Mouse (Mus musculus) forebrain, embryonic 14.5 days (tissue): Measurements from ENCODE around the gene Cul7. TPM values are rescaled to one million over a fixed set of nuclear protein-coding genes. Genes with fewer than 3 reads are reported as not detected.

Experiments
- ATAC-seq: fragments of 200-750 bp; cut with Nextera tagmentation; 2 replicates; pipeline ENCODE4 v1.8.0; 2017; ENCODE audit warnings: mild to moderate bottlenecking, moderate library complexity
- DNase-seq: peaks from one replicate; pipeline ENCODE4 v3.0.0-alpha.2; 2015; ENCODE audit warnings: low spot score
- H3K27ac ChIP-seq: fragments of 300-500 bp; sonication (generic); 2 replicates; pipeline ENCODE4 v1.5.1; 2014; ENCODE audit warnings: low read depth, mild to moderate bottlenecking, control low read depth, low read length, moderate library complexity
- H3K27me3 ChIP-seq: fragments of 300-500 bp; sonication (generic); replicated peaks from 2 replicates; pipeline ENCODE4 v1.6.1; 2014; ENCODE audit warnings: low read length, control low read depth, mixed read lengths; ENCODE audit not compliant: control insufficient read depth, insufficient read depth
- H3K36me3 ChIP-seq: fragments of 300-500 bp; sonication (generic); 2 replicates; pipeline ENCODE4 v1.6.1; 2014; ENCODE audit warnings: low read length, control low read depth; ENCODE audit not compliant: control insufficient read depth, insufficient read depth
- H3K4me1 ChIP-seq: fragments of 300-500 bp; sonication (generic); 2 replicates; pipeline ENCODE4 v1.6.1; 2014; ENCODE audit warnings: antibody characterized with exemption, low read length, control low read depth; ENCODE audit not compliant: control insufficient read depth, insufficient read depth
- H3K4me2 ChIP-seq: fragments of 300-500 bp; sonication (generic); 2 replicates; pipeline ENCODE4 v1.6.1; 2014; ENCODE audit warnings: mild to moderate bottlenecking, control low read depth, low read length
- H3K4me3 ChIP-seq: fragments of 300-500 bp; sonication (generic); 2 replicates; pipeline ENCODE4 v1.5.1; 2014; ENCODE audit warnings: low read depth, low read length, control low read depth
- H3K9ac ChIP-seq: fragments of 300-500 bp; sonication (generic); 2 replicates; pipeline ENCODE4 v1.6.1; 2014; ENCODE audit warnings: mild to moderate bottlenecking, low read length, control low read depth, moderate library complexity
- H3K9me3 ChIP-seq: fragments of 300-500 bp; sonication (generic); replicated peaks from 2 replicates; pipeline ENCODE4 v1.6.1; 2016; ENCODE audit warnings: low read length, control low read depth, mixed read lengths; ENCODE audit not compliant: control insufficient read depth
- WGBS: fragments of 180-500 bp; shearing (Covaris S2); extraction: QIAGEN DNeasy Blood & Tissue Kit; methylation state at CpG from one replicate; pipeline ENCODE4 v1.1.7; 2014; 5-methylcytosine and 5-hydroxymethylcytosine counted together
- polyA plus RNA-seq: library from polyadenylated mRNA; unstranded; fragments of >200 nt; fragmentation: Nextera tagmentation; extraction: Ambion mirVana; gene quantifications from 2 replicates; pipeline ENCODE4 v1.2.1, GENCODE M21; 2014

Cul7 gene
- polyA plus RNA-seq, 1 experiment from 2014 or later, result 28.3 TPM

DNA sequence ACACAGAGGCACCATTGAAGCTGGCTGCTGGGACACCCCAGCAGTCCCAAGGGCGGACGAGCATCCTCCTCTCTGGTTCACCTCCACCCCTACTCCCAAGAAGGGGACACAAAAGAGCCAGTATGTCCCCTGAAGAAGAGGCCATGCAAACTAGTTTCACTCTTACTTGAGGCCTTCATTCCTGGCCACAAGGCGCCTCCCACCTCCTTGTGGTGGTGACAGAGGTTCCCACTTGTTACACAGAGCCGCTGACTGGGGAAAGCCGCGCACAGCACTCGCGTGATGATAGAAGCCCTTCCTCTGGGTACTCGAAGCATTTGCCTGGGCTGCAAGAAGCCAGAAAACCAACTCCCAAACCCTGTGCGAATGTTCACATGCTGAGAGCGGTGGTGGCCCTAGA lies 27.9 kb upstream of the Cul7 start:
- WGBS, result 88% methylated on average over 11 of the region's 11 CpGs
- Histone ChIP-seq H3K27me3 (no peaks in the 10 kb centered on the region), H3K4me1 (peaks cover 51% of the 10 kb centered on the region), H3K9ac (no peak overlapping the region), H3K9me3 (no peaks in the 10 kb centered on the region), H3K4me3 (no peak overlapping the region), H3K27ac (no peak overlapping the region), H3K4me2 (no peak overlapping the region), H3K36me3 (no peaks in the 10 kb centered on the region)
- DNase-seq (no peak), ATAC-seq (no peak)

DNA sequence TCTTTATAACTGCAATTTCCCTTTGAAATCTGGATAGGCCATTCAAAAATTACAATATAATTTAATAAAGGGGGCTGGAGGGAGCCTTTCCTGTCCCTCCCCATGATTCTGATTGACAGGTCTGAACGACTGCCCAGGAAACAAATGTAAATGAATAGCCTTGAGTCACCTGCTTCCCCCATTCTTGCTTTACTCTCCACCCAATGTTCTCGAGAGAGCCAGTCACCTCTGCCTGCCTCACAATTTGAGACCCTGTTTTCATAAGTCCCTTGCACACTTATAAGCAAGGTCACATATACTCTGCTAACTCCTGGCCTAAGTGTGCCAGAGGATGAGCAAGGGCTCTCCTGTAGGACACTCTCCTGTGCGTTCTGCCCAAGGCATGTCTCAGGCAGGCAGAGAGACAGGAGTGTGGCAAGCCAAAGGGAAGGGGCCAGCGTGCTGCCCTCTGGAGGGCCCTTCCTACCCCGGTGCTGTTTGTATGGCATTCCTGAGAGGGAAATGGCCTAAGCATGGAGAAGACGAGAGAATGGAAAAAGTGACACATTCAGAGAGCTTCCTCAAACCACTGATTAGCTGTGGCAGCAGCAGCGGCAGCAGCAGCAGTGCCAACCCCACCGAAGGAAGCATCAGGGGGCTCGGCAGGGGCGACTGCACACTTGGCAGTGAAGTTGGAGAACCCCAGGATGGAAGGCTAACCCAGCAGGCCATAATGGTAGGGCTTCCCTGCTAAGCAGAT lies 26.1 kb upstream of the Cul7 start:
- WGBS, result 22% methylated on average over 10 of the region's 10 CpGs
- Histone ChIP-seq H3K9me3 (no peaks in the 10 kb centered on the region), H3K4me2 (no peak overlapping the region), H3K27me3 (no peaks in the 10 kb centered on the region), H3K27ac (peak overlapping the region; percentile 35; the same call in 1 of the 2 replicates), H3K36me3 (no peaks in the 10 kb centered on the region), H3K9ac (peak overlapping the region; percentile 48; the same call in 1 of the 2 replicates), H3K4me3 (no peak overlapping the region), H3K4me1 (peaks cover 43% of the 10 kb centered on the region)
- ATAC-seq (no peak), DNase-seq (no peak)

DNA sequence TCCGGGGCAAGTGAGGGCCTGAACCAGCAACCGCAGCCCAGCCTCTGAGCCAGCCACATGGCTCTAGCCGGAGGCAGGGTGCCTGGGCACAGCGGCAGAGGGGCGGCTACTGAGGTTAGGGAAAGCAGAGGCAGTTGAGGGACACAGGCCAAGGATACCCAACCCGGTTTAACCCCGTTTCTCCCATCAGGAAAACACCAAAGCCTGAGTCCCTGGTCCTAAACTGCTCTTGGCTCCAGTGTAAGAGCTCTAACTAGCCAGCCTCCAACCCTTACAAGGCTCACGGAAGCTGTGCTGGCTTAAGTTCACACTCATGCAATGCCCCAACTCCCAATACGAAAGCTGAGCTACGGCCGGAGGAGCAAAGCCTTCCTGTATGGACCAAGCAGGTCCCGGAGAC lies 25.5 kb upstream of the Cul7 start:
- Histone ChIP-seq H3K27ac (peak overlapping the region; percentile 35; the same call in 1 of the 2 replicates), H3K27me3 (no peaks in the 10 kb centered on the region), H3K9me3 (no peaks in the 10 kb centered on the region), H3K4me1 (peaks cover 36% of the 10 kb centered on the region), H3K36me3 (no peaks in the 10 kb centered on the region), H3K4me3 (no peak overlapping the region), H3K9ac (peak overlapping the region; percentile 48), H3K4me2 (no peak overlapping the region)
- WGBS, result 69% methylated on average over 12 of the region's 12 CpGs
- DNase-seq (no peak), ATAC-seq (no peak)

DNA sequence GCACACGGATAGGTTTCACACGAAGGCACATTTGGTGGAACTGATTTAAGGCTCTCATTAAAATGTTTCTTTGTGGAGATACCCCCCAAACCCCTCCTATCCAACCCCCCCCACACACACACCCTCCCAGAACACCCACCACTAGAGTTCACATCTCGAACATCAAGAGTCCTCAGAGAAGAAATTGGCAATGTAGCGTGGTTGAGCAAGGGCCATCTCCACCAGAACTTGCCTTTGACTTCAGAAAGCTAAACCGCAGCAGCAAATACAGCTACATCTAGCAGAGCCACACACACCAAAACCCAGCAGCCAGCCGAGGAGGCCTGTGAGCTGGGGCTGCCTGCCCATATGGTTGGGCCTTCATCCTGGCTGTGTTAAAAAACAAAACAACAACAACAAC lies 22.7 kb upstream of the Cul7 start:
- peaks cover 19% of the 10 kb centered on the region for H3K36me3 ChIP-seq
- H3K9me3 ChIP-seq, result no peaks in the 10 kb centered on the region
- 56% methylated on average over 6 of the region's 6 CpGs for WGBS
- no peaks in the 10 kb centered on the region for H3K27me3 ChIP-seq
- no peak for ATAC-seq
- DNase-seq, result no peak
- H3K4me1 ChIP-seq, result peaks cover 24% of the 10 kb centered on the region
- H3K4me2 ChIP-seq, result peak overlapping the region; percentile 70
- H3K4me3 ChIP-seq, result peak overlapping the region; percentile 90
- H3K9ac ChIP-seq, result peak overlapping the region; percentile 92
- no peak overlapping the region for H3K27ac ChIP-seq

DNA sequence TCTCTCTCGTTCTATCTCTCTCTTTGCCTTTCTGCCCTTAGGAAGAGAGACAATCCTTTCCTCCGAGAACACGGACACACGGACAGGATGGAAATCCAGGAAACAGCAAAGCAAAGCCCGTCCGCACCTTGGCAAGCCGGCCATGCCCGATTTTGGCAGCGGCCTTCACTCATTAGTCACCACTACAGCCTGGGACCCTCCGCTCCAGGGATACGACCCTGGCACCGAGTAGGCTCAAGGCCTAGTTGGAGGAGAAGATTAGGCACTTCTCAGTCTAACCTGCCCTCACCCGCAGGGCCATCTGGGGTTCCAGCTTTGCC lies 21.7 kb upstream of the Cul7 start:
- DNase-seq, result peak; percentile 48
- H3K4me1 ChIP-seq, result peaks cover 24% of the 10 kb centered on the region
- peak overlapping the region; percentile 82 for H3K27ac ChIP-seq
- H3K9ac ChIP-seq, result peak overlapping the region; percentile 92
- ATAC-seq, result peak; percentile 29
- H3K4me3 ChIP-seq, result peak overlapping the region; percentile 90
- no peaks in the 10 kb centered on the region for H3K9me3 ChIP-seq
- H3K36me3 ChIP-seq, result peaks cover 29% of the 10 kb centered on the region
- 1% methylated on average over 13 of the region's 13 CpGs for WGBS
- no peaks in the 10 kb centered on the region for H3K27me3 ChIP-seq
- H3K4me2 ChIP-seq, result peak overlapping the region; percentile 70

DNA sequence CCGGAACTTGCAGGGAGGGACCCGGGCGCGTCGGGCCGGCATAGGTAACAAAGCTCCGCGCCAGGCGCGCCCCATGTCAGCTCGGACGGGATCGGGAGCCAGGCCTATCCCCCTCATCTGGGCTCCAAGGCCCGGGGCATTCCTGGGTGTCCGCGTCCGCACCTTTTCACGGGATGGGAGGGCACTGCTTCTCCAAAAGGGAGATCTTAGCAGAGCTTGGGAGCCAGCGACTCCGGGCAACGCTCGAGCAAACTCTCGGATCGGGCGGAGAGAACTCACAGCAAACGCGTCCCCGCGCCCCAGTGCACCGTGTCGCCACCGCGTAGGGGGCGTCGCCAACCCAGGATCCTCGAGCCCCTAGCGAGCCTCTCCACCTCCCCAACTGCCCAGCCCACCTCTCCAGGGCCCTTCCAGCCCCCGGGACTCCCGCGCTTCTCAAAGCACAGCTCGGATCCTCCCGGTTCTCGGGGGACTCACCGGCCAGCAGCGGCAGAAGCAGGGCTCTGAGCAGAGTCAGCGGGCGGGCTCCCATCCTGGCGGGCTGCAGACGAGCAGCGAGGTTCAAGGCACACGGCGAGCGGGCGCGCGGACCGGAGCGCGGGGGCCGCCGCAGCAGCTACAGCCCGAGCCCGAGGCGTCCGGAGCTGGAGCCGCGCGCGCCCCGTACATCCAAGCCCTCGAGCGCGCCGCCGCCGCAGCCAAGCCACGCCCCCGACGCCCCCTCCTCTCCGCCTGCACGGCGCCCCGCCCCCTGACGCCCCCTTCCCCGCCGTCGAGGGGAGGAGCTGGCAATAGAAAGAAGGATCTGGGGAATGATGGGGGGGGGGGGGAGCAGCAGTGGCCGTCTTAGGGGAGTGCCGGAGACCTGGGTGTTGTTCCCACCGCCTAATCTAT lies 21.1 kb upstream of the Cul7 start, which contains the start of gene Ptk7:
Gene Ptk7, minus strand, starts transcription at position 714 of the 894 bp plus-strand sequence.
- Histone ChIP-seq H3K4me1 (peaks cover 21% of the 10 kb centered on the region), H3K27me3 (no peaks in the 10 kb centered on the region), H3K4me2 (peak within 1 kb of the TSS; percentile 70), H3K9ac (peak within 1 kb of the TSS; percentile 92), H3K4me3 (peak within 1 kb of the TSS; percentile 90), H3K27ac (peak within 1 kb of the TSS; percentile 82), H3K36me3 (peaks cover 34% of the 10 kb centered on the region), H3K9me3 (no peaks in the 10 kb centered on the region)
- 1% methylated on average over 73 of the region's 90 CpGs for WGBS
- DNase-seq (peak; percentile 93), ATAC-seq (peak; percentile 86)

DNA sequence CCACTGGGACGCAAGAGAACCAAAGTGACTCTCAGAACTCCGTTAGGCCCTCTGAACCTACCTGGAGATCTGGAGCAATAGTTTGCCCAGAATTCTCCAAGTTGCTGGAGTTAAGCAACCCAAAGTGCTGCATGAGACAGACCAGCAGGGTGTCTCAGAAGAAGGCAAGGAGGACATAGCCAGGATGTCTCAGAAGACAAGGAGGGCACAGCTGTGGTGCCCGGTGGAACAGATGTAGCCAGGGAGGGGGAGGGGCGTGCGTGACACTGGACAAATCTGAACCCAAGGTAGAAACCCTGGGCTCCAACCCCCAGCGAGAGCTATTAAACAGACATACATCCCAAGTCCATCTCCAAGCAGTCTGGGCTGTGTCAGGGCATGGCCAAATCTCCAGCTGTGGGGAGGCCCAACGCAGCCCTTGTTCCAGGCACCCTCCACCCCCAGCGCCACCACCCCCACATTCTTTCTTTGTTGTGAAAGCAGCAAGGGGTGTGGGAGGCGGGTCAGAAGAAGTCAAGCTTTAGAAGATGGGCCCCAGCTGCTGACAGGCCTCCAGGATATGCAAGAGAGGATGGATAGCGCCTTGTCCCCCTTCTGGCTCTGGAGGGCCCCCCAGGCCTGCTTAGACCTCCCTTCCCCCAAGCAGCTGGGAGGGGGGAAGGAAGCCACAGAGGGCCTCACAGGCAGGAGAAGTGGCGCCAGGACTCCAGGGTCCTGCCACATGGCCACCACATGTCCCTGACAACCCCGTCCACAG lies 20.3 kb upstream of the Cul7 start:
- ATAC-seq (peak; percentile 6), DNase-seq (no peak)
- peak overlapping the region; percentile 90 for H3K4me3 ChIP-seq
- peaks cover 14% of the 10 kb centered on the region for H3K4me1 ChIP-seq
- H3K27me3 ChIP-seq, result no peaks in the 10 kb centered on the region
- peak overlapping the region; percentile 70 for H3K4me2 ChIP-seq
- H3K9ac ChIP-seq, result peak overlapping the region; percentile 92
- no peaks in the 10 kb centered on the region for H3K9me3 ChIP-seq
- peak overlapping the region; percentile 82 for H3K27ac ChIP-seq
- 13% methylated on average over 12 of the region's 12 CpGs for WGBS
- peaks cover 39% of the 10 kb centered on the region for H3K36me3 ChIP-seq

DNA sequence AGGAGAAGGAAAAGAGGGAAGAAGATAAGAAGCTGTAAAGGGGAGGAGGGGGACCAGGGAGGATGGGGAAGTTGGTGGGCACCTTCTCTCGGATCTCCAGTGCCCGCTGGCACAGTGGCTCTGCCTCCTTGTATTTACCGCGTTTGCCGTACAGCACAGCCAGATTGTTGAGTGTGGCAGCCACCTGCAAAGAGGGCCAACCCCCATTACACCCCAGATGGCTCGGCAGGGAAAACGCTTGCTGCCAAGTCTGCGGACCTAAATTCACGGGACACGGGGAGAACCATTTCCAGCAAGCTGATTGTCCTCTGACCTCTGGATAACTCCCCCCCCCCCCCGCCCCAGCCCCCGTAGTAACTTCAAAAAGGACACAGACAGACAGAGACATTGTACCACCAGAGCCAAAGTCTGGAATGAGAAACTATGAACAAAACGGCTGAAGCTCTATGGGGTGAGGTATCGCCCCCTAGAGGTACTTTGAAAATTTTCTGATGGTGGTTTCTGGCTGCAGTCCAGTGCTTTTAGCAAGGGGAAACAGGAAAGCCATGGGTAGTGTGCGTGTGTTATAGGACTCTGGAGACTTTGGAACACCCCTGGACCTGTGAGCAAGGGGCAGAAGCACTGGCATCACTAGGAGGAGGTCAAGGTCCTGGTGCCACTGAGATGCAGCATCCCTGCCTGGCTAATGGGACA lies 13.2 kb upstream of the Cul7 start:
- WGBS, result 15% methylated on average over 15 of the region's 15 CpGs
- no peaks in the 10 kb centered on the region for H3K9me3 ChIP-seq
- peak overlapping the region; percentile 33 for H3K4me2 ChIP-seq
- H3K36me3 ChIP-seq, result peaks cover 69% of the 10 kb centered on the region
- H3K27ac ChIP-seq, result peak overlapping the region; percentile 61; the same call in 1 of the 2 replicates
- DNase-seq (peak; percentile 90), ATAC-seq (peak; percentile 79)
- H3K4me3 ChIP-seq, result no peak overlapping the region
- H3K9ac ChIP-seq, result no peak overlapping the region; the same call in 1 of the 2 replicates
- H3K27me3 ChIP-seq, result no peaks in the 10 kb centered on the region
- H3K4me1 ChIP-seq, result peaks cover 7% of the 10 kb centered on the region; the same call in 1 of the 2 replicates
